Mouse (Mus musculus): ENCODE data around the gene Ing1. TPM values are rescaled to one million over a fixed set of nuclear protein-coding genes. Genes with fewer than 3 reads are reported as not detected.
"Not testable (repeated sequence)": the region's sequence is repeated elsewhere in the genome, so short reads cannot be mapped to it uniquely, and the experiment has no call there.

Ing1 gene
- polyA plus RNA-seq, 1 experiment from 2014 or later, result 29.5 TPM

DNA sequence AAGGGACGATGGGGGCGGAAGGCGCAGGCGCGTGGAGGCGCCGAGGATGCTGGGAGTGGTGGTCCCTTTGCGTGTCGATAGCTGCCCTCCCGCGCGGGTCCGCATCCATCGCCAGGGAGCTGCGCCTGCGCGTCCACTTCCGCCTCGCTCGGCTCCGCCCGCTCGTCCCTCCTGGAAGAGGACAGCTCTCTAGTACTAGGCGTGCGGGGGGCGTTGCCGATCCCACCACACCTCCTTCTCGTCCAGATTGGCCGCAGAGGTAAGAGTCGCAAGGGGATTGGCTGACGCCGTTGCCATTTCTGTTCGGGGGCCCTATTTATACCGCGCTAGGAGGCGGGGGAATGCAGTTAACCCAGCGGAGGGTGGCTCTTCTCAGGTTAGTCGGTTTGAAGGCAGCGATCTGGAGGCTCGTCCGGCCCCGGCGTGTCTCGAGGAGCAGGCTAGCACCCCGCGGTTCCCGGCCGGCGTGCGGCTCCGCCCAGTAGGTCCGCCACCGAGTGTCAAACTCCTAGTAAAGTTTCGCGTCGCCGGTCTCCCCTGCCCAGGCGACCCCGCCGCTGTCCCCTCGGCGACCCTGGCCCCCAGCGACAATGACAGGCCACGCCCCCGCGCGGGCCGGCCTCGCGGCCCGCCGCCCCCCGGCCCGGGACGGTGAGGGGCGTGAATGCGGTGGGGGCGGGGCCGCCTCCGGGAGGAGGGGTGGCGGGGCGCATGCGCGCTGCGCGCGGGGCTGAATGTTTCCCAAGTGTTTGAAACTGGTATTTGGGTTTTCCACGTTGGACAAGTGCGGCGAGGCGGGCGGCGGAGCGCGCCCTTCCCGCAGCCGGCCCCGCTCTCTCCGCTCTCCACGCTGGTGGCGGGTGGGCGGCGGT, 585 bp downstream of the Ing1 start:
- peaks cover 45% of the 10 kb centered on the region for H3K4me1 ChIP-seq
- under 1% methylated on average over 102 of the region's 103 CpGs for WGBS
- no peaks in the 10 kb centered on the region for H3K27me3 ChIP-seq (ENCODE audit: poor library complexity, severe bottlenecking)
- H3K9me3 ChIP-seq, result no peaks in the 10 kb centered on the region; the same call in 1 of the 2 replicates
- H3K36me3 ChIP-seq (replicated peaks), result peaks cover 8% of the 10 kb centered on the region
- peak overlapping the region; percentile 90 for H3K4me3 ChIP-seq
- peak; percentile 100 for DNase-seq (ENCODE audit: extremely low spot score, low spot score)
- peak overlapping the region; percentile 99 for H3K27ac ChIP-seq

DNA sequence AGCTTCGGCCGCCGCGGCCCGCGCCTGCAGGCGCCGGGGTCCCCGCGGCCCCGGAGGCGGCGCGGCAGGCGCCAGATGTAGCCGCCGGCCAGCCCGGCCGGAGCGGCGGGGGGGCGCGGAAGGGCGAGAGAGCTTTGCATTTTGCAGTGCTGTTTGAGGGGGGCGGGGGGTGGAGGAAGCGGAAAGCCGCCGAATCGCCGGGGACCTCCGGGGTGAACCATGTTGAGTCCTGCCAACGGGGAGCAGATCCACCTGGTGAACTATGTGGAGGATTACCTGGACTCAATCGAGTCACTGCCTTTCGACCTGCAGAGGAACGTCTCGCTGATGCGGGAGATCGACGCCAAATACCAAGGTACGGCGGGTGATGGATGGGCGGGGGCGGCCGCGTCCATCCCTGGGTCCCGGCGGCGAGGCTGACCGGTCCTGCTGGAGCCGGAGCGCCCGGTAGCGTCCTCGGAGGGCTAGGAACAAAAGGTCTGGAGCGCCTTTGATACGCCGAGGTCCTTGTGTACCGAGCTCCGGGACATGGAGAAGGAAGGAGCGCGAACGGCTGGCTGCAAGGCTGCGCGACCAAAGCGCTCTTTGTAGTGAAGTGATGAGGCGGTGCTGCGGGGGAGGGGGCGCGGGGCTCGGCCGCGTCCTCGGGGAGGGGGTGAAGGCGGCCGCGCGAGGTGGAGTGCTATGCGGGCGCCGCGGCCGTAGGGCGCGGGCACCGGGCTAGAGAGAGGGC, 1.5 kb downstream of the Ing1 start:
- Histone ChIP-seq H3K27me3 (ENCODE audit: poor library complexity, severe bottlenecking) (no peaks in the 10 kb centered on the region), H3K27ac (peak overlapping the region; percentile 99), H3K36me3 (replicated peaks) (peaks cover 17% of the 10 kb centered on the region), H3K4me3 (peak overlapping the region; percentile 90), H3K9me3 (peaks cover 4% of the 10 kb centered on the region; the same call in 1 of the 2 replicates), H3K4me1 (peaks cover 42% of the 10 kb centered on the region)
- under 1% methylated on average over 85 of the region's 85 CpGs for WGBS
- DNase-seq (ENCODE audit: extremely low spot score, low spot score), result peak; percentile 53

- under 1% methylated on average over 32 of the region's 32 CpGs for WGBS
- Histone ChIP-seq H3K27me3 (ENCODE audit: poor library complexity, severe bottlenecking) (no peaks in the 10 kb centered on the region), H3K4me1 (peaks cover 42% of the 10 kb centered on the region), H3K27ac (peak overlapping the region; percentile 99), H3K4me3 (peak overlapping the region; percentile 90), H3K36me3 (replicated peaks) (peaks cover 22% of the 10 kb centered on the region), H3K9me3 (peaks cover 4% of the 10 kb centered on the region; the same call in 1 of the 2 replicates)
- DNase-seq (ENCODE audit: extremely low spot score, low spot score), result no peak
These were observed 2.0 kb downstream of the Ing1 start for GRCm38 (mm10) chr8:11557424-11557767.

GRCm38 (mm10) chr8:11557768-11558629, 2.6 kb downstream of the Ing1 start:
- peak; percentile 99 for DNase-seq (ENCODE audit: extremely low spot score, low spot score)
- H3K9me3 ChIP-seq, result peaks cover 4% of the 10 kb centered on the region; the same call in 1 of the 2 replicates
- no peaks in the 10 kb centered on the region for H3K27me3 ChIP-seq (ENCODE audit: poor library complexity, severe bottlenecking)
- WGBS, result under 1% methylated on average over 67 of the region's 67 CpGs
- peak overlapping the region; percentile 99 for H3K27ac ChIP-seq
- peak overlapping the region; percentile 90 for H3K4me3 ChIP-seq
- H3K4me1 ChIP-seq, result peaks cover 42% of the 10 kb centered on the region
- peaks cover 26% of the 10 kb centered on the region for H3K36me3 ChIP-seq (replicated peaks)

DNA sequence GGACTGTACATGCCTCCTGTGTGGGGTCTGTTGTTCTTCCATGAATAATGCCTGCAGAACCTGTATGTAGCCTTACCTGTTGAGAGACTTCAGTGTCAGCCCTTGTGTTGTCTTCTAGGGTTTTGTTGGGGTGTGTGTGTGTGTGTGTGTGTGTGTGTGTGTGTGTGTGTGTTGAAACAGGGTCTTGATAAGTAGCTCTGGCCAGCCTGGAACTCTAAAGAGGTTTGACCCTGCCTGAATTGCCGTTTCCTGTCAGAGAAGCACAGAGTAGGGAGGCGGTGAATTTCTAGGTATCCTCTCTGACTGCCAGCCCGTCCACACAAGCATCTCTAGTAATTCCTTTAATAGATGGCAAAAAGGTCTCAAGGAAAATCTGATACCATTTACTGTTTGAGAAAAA, 4.1 kb downstream of the Ing1 start:
- WGBS, result 85% methylated on average over 3 of the region's 3 CpGs
- peaks cover 9% of the 10 kb centered on the region for H3K9me3 ChIP-seq
- no peaks in the 10 kb centered on the region for H3K27me3 ChIP-seq (ENCODE audit: poor library complexity, severe bottlenecking)
- peaks cover 41% of the 10 kb centered on the region for H3K36me3 ChIP-seq (replicated peaks)
- no peak for DNase-seq (ENCODE audit: extremely low spot score, low spot score)
- H3K4me3 ChIP-seq, result peak overlapping the region; percentile 90; the same call in 1 of the 2 replicates
- no peak overlapping the region for H3K27ac ChIP-seq
- H3K4me1 ChIP-seq, result peaks cover 30% of the 10 kb centered on the region

GRCm38 (mm10) chr8:11560220-11560619, 4.8 kb downstream of the Ing1 start:
- 93% methylated on average over 9 of the region's 9 CpGs for WGBS
- H3K4me1 ChIP-seq, result peaks cover 23% of the 10 kb centered on the region
- DNase-seq (ENCODE audit: extremely low spot score, low spot score), result no peak
- peaks cover 48% of the 10 kb centered on the region for H3K36me3 ChIP-seq (replicated peaks)
- H3K4me3 ChIP-seq, result no peak overlapping the region
- no peaks in the 10 kb centered on the region for H3K27me3 ChIP-seq (ENCODE audit: poor library complexity, severe bottlenecking)
- no peak overlapping the region for H3K27ac ChIP-seq
- H3K9me3 ChIP-seq, result peaks cover 13% of the 10 kb centered on the region

- 93% methylated on average over 5 of the region's 5 CpGs for WGBS
- Histone ChIP-seq H3K4me3 (no peak overlapping the region), H3K36me3 (replicated peaks) (peaks cover 88% of the 10 kb centered on the region)
These were observed 8.9 kb downstream of the Ing1 start for GRCm38 (mm10) chr8:11564236-11564635.

GRCm38 (mm10) chr8:11564721-11565120, 9.3 kb downstream of the Ing1 start:
- DNase-seq (ENCODE audit: extremely low spot score, low spot score), result no peak
- Histone ChIP-seq H3K9me3 (peaks cover 13% of the 10 kb centered on the region), H3K27ac (no peak overlapping the region), H3K27me3 (ENCODE audit: poor library complexity, severe bottlenecking) (no peaks in the 10 kb centered on the region), H3K4me3 (no peak overlapping the region), H3K4me1 (peaks cover 8% of the 10 kb centered on the region), H3K36me3 (replicated peaks) (peaks cover 93% of the 10 kb centered on the region)
- 95% methylated on average over 7 of the region's 7 CpGs for WGBS

More at GRCm38 (mm10) chr8:11564236-11564635, 8.9 kb downstream of the Ing1 start:
- peaks cover 13% of the 10 kb centered on the region for H3K4me1 ChIP-seq
- no peaks in the 10 kb centered on the region for H3K27me3 ChIP-seq (ENCODE audit: poor library complexity, severe bottlenecking)
- peaks cover 13% of the 10 kb centered on the region for H3K9me3 ChIP-seq
- DNase-seq (ENCODE audit: extremely low spot score, low spot score), result no peak
- no peak overlapping the region for H3K27ac ChIP-seq

GRCm38 (mm10) chr8:11568193-11568592, 12.8 kb downstream of the Ing1 start:
- 90% methylated on average over 2 of the region's 2 CpGs for WGBS
- H3K36me3 ChIP-seq (replicated peaks), result peaks cover 77% of the 10 kb centered on the region
- H3K4me1 ChIP-seq, result not testable (repeated sequence)

GRCm38 (mm10) chr8:11569260-11570097, 14.1 kb downstream of the Ing1 start:
- H3K36me3 ChIP-seq (replicated peaks), result peaks cover 64% of the 10 kb centered on the region

More at GRCm38 (mm10) chr8:11568193-11568592, 12.8 kb downstream of the Ing1 start:
- not testable (repeated sequence) for H3K27me3 ChIP-seq (ENCODE audit: poor library complexity, severe bottlenecking); H3K4me3 ChIP-seq; DNase-seq (ENCODE audit: extremely low spot score, low spot score); H3K9me3 ChIP-seq; H3K27ac ChIP-seq

GRCm38 (mm10) chr8:11570742-11571141, 15.4 kb downstream of the Ing1 start:
- 96% methylated on average over 4 of the region's 4 CpGs for WGBS
- no peaks in the 10 kb centered on the region for H3K9me3 ChIP-seq
- no peak overlapping the region for H3K27ac ChIP-seq
- H3K27me3 ChIP-seq (ENCODE audit: poor library complexity, severe bottlenecking), result no peaks in the 10 kb centered on the region
- no peak for DNase-seq (ENCODE audit: extremely low spot score, low spot score)
- peaks cover 51% of the 10 kb centered on the region for H3K36me3 ChIP-seq (replicated peaks)
- peaks cover 13% of the 10 kb centered on the region for H3K4me1 ChIP-seq
- H3K4me3 ChIP-seq, result no peak overlapping the region

More at GRCm38 (mm10) chr8:11569260-11570097, 14.1 kb downstream of the Ing1 start:
- no peaks in the 10 kb centered on the region for H3K27me3 ChIP-seq (ENCODE audit: poor library complexity, severe bottlenecking)
- no peak overlapping the region for H3K27ac ChIP-seq
- H3K4me3 ChIP-seq, result no peak overlapping the region
- H3K4me1 ChIP-seq, result peaks cover under 1% of the 10 kb centered on the region; the same call in 1 of the 2 replicates
- H3K9me3 ChIP-seq, result peaks cover 5% of the 10 kb centered on the region
- DNase-seq (ENCODE audit: extremely low spot score, low spot score), result peak; percentile 12
- 84% methylated on average over 22 of the region's 22 CpGs for WGBS

Data from forebrain, embryonic 10.5 days (tissue).